Mouse (Mus musculus) liver, postnatal 0 days (tissue): ENCODE results near the gene Smcr8. TPM values are rescaled to one million over a fixed set of nuclear protein-coding genes. Genes with fewer than 3 reads are reported as not detected.
"Not testable (repeated sequence)": the region's sequence is repeated elsewhere in the genome, so short reads cannot be mapped to it uniquely, and the experiment has no call there.

Source experiments
- ATAC-seq: fragments of 200-750 bp; cut with Nextera tagmentation; 2 replicates; pipeline ENCODE4 v1.8.0; 2017; ENCODE audit warnings: mild to moderate bottlenecking, moderate library complexity
- DNase-seq: peaks from one replicate; pipeline ENCODE4 v3.0.0-alpha.2; 2016
- H3K27ac ChIP-seq: fragments of 300-500 bp; sonication (generic); 2 replicates; pipeline ENCODE4 v1.5.1; 2014; ENCODE audit warnings: antibody characterized with exemption, moderate library complexity, mild to moderate bottlenecking, low read depth
- H3K27me3 ChIP-seq: fragments of 300-500 bp; sonication (generic); 2 replicates; pipeline ENCODE4 v1.6.1; 2014; ENCODE audit warnings: low read length, control low read depth, mixed read lengths; ENCODE audit not compliant: insufficient read depth
- H3K36me3 ChIP-seq: fragments of 300-500 bp; sonication (generic); replicated peaks from 2 replicates; pipeline ENCODE4 v1.6.1; 2014; ENCODE audit warnings: mild to moderate bottlenecking, control low read depth, low read length, moderate library complexity, mixed read lengths; ENCODE audit not compliant: insufficient read depth
- H3K4me1 ChIP-seq: fragments of 300-500 bp; sonication (generic); 2 replicates; pipeline ENCODE4 v1.6.1; 2014; ENCODE audit warnings: antibody characterized with exemption, mild to moderate bottlenecking, control low read depth; ENCODE audit not compliant: insufficient read depth
- H3K4me2 ChIP-seq: fragments of 300-500 bp; sonication (generic); 2 replicates; pipeline ENCODE4 v1.6.1; 2014; ENCODE audit warnings: low read depth, mild to moderate bottlenecking, low read length, moderate library complexity, mixed read lengths
- H3K4me3 ChIP-seq: fragments of 300-500 bp; sonication (generic); 2 replicates; pipeline ENCODE4 v1.5.1; 2014; ENCODE audit warnings: low read depth, low read length
- H3K9ac ChIP-seq: fragments of 300-500 bp; sonication (generic); replicated peaks from 2 replicates; pipeline ENCODE4 v1.6.1; 2014; ENCODE audit warnings: mild to moderate bottlenecking, moderate library complexity
- H3K9me3 ChIP-seq: fragments of 300-500 bp; sonication (generic); 2 replicates; pipeline ENCODE4 v1.6.1; 2016; ENCODE audit warnings: mild to moderate bottlenecking, control low read depth, low read length, mixed read lengths
- CTCF ChIP-seq: sonication (generic); IDR thresholded peaks from 2 replicates; pipeline ENCODE4 v1.5.1; 2016; ENCODE audit warnings: antibody characterized with exemption, low read depth
- EP300 ChIP-seq: IDR thresholded peaks from 2 replicates; pipeline ENCODE4 v1.6.1; 2016; ENCODE audit warnings: antibody characterized with exemption, low read depth, mild to moderate bottlenecking
- WGBS: fragments of 180-500 bp; shearing (Covaris S2); extraction: QIAGEN DNeasy Blood & Tissue Kit; methylation state at CpG from one replicate; pipeline ENCODE4 v1.1.7; 2014; ENCODE audit not compliant: insufficient replicate concordance; 5-methylcytosine and 5-hydroxymethylcytosine counted together
- polyA plus RNA-seq: library from polyadenylated mRNA; unstranded; fragments of >200 nt; fragmentation: Nextera tagmentation; extraction: Ambion mirVana; gene quantifications from 2 replicates; pipeline ENCODE4 v1.2.1, GENCODE M21; 2015

Smcr8 gene
- polyA plus RNA-seq, 1 experiment from 2014 or later: 1.9 TPM

DNA sequence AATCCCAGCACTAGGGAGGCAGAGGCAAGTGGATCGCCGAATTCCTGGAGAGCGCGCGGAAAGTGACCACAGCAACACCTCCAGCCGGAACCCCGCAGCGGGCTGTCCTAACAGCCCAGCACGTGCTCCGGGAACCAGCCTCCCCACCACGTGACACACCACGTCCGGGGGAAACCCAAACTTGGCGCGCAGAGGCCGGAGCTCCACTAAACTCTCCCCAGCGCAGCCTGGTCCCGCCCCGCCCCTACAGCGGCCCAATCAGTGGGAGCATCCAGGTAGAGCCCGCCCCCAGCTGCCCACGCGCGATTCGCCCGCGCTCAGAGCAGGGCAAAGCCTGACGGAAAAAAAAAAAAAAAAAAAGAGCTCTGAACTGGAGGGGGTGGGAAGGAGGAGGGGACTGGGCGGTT lies 33.7 kb downstream of the Smcr8 start:
- Histone ChIP-seq H3K36me3 (no peaks in the 10 kb centered on the region; the same call in 1 of the 2 replicates), H3K9me3 (no peaks in the 10 kb centered on the region), H3K27ac (peak overlapping the region; percentile 79), H3K4me2 (peak overlapping the region; percentile 77), H3K4me1 (peaks cover 15% of the 10 kb centered on the region), H3K27me3 (no peaks in the 10 kb centered on the region), H3K4me3 (peak overlapping the region; percentile 47), H3K9ac (peak overlapping the region; percentile 44)
- ATAC-seq: peak; percentile 96
- WGBS: under 1% methylated on average over 29 of the region's 29 CpGs
- DNase-seq: peak; percentile 95
- TF ChIP-seq CTCF (no peak), EP300 (0 out of 2 replicates have a peak, but pooled peaks have one; percentile 33)

DNA sequence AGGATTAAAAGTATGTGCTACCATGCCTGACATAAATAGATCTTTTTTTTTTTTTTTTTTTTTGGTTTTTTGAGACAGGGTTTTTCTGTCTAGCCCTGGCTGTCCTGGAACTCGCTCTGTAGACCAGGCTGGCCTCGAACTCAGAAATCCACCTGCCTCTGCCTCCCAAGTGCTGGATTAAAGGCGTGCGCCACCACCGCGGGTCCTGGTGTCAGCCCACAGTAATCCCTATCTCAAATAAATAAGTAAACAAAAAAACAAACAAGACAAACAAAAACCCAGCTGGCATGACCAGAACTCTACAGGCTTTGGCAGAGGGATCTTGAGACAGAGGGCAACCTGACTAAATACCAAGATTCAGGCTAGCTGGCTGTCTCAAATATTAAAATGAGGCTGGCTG lies 34.3 kb downstream of the Smcr8 start, which contains the start of gene Shmt1:
TSS of gene Shmt1 (minus strand) at position 101 of the 400 bp plus-strand sequence.
- H3K4me3 ChIP-seq: peak within 1 kb of the TSS; percentile 47
- peak within 1 kb of the TSS; percentile 77 for H3K4me2 ChIP-seq
- DNase-seq, H3K27me3 ChIP-seq, H3K36me3 ChIP-seq, ATAC-seq, H3K9me3 ChIP-seq: not testable (repeated sequence)
- peak within 1 kb of the TSS; percentile 44 for H3K9ac ChIP-seq
- H3K27ac ChIP-seq: peak within 1 kb of the TSS; percentile 79
- WGBS: 31% methylated on average over 6 of the region's 6 CpGs
- H3K4me1 ChIP-seq: peaks cover 15% of the 10 kb centered on the region

DNA sequence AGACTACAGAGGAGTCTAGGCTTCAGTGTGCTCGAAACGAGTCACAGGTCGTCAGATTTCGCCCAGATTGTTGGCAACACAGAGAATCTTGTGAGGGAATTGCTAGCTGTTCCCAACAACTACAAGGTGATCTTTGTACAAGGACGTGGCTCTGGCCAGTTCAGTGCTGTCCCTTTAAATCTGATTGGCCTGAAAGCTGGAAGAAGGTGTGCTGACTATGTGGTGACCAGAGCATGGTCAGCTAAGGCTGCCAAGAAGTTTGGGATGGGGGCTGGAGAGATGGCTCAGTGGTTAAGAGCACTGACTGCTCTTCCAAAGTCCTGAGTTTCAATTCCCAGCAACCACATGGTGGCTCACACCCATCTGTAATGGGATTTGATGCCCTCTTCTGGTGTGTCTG lies 39.1 kb downstream of the Smcr8 start:
- ATAC-seq (no peak), DNase-seq (no peak)
- no peak overlapping the region for H3K9ac ChIP-seq
- no peak overlapping the region for H3K27ac ChIP-seq
- H3K4me1 ChIP-seq: peaks cover 3% of the 10 kb centered on the region; the same call in 1 of the 2 replicates
- H3K4me3 ChIP-seq: no peak overlapping the region
- no peak overlapping the region for H3K4me2 ChIP-seq
- H3K9me3 ChIP-seq: no peaks in the 10 kb centered on the region
- 63% methylated on average over 5 of the region's 5 CpGs for WGBS
- H3K27me3 ChIP-seq: no peaks in the 10 kb centered on the region
- no peak for TF ChIP-seq EP300
- no peak for TF ChIP-seq CTCF
- H3K36me3 ChIP-seq: no peaks in the 10 kb centered on the region

DNA sequence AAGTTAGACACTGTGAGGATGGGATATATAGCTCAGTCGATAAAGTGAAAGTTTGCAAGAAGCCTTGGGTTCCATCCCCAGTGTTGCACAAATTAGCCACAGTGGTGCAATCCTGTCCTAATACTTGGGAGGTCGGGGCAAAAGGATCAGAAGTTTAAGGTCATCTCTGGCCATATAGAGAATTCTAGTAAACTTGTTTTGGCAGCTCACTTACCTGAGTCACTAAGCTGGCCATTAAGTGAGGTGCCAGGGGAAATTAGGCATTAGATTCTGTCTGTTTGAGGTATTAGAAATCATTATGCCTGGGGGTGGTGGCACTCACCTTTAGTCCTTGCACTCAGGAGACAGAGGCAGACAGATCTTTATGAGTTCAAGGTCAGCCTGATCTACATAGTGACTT lies 46.4 kb downstream of the Smcr8 start:
- H3K27me3 ChIP-seq: no peaks in the 10 kb centered on the region
- H3K4me1 ChIP-seq: peaks cover 3% of the 10 kb centered on the region; the same call in 1 of the 2 replicates
- H3K36me3 ChIP-seq: no peaks in the 10 kb centered on the region
- no peak overlapping the region for H3K4me3 ChIP-seq
- peak overlapping the region; percentile 36 for H3K27ac ChIP-seq
- TF ChIP-seq EP300 (no peak), CTCF (no peak)
- H3K9me3 ChIP-seq: no peaks in the 10 kb centered on the region
- DNase-seq (no peak), ATAC-seq (peak; percentile 31)
- 35% methylated on average over 2 of the region's 2 CpGs for WGBS
- H3K9ac ChIP-seq: no peak overlapping the region
- no peak overlapping the region for H3K4me2 ChIP-seq

DNA sequence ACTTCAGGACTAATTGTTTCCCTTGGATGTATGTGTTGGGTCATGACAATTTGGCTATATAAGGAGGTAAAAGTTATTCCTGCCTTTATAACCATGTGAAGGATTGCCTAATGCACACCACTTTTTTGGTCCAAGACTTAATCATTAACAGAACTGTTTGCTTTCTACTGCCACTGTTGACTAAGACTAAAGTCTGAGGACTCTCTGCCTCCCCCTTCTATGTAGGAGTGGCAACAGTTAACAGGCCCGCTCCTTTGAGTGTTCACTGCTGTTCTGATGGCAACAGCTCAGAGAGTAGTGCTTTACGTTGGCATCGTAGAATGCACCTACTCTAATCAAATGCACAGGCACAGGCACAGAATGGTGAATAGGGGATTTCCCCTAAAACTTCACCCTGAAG lies 47.9 kb downstream of the Smcr8 start:
- Histone ChIP-seq H3K27ac (peak overlapping the region; percentile 41), H3K27me3 (no peaks in the 10 kb centered on the region), H3K9ac (no peak overlapping the region), H3K4me3 (no peak overlapping the region), H3K36me3 (no peaks in the 10 kb centered on the region), H3K4me2 (peak overlapping the region; percentile 40), H3K9me3 (no peaks in the 10 kb centered on the region), H3K4me1 (peaks cover 4% of the 10 kb centered on the region)
- no peak for DNase-seq
- TF ChIP-seq CTCF (no peak), EP300 (peak; percentile 52; the same call in 1 of the 2 replicates)
- 55% methylated on average over 3 of the region's 3 CpGs for WGBS
- ATAC-seq: peak; percentile 89

DNA sequence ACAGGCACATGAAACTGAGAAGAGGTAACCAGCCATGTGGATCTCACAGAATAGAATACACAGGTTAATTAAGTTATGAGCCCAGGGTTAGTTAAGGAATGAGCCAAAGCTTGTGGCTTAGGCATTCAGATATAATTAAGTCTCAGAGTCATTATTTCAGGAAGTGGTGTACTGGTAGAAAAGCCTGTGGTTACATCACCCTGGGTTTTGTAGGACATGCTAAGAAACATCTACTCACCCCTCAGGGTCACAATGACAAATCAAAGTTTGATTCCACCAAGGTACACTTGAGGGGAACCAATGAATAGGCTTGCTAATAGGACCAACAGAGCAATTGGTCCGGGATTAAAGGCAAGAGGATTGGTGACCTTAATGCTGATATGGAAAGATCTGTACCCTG lies 49.4 kb downstream of the Smcr8 start:
- 65% methylated on average over 1 of the region's 1 CpGs for WGBS
- TF ChIP-seq EP300 (no peak), CTCF (no peak)
- DNase-seq: no peak
- H3K36me3 ChIP-seq: no peaks in the 10 kb centered on the region
- no peak for ATAC-seq
- H3K4me3 ChIP-seq: no peak overlapping the region
- no peaks in the 10 kb centered on the region for H3K9me3 ChIP-seq
- peaks cover 11% of the 10 kb centered on the region for H3K4me1 ChIP-seq
- no peaks in the 10 kb centered on the region for H3K27me3 ChIP-seq
- H3K27ac ChIP-seq: no peak overlapping the region
- no peak overlapping the region for H3K9ac ChIP-seq
- no peak overlapping the region for H3K4me2 ChIP-seq
